Mouse (Mus musculus) urinary bladder, adult 2 months (tissue): ENCODE data around the gene Tgm2. TPM values are rescaled to one million over a fixed set of nuclear protein-coding genes. Genes with fewer than 3 reads are reported as not detected.

Experiments used
- DNase-seq: peaks from one replicate; pipeline ENCODE4 v3.0.0; 2022; ENCODE audit warnings: low spot score
- polyA plus RNA-seq: library from polyadenylated mRNA; depleted of rRNA; stranded (reverse); fragments of >200 nt; gene quantifications from 2 replicates; pipeline ENCODE4 v1.2.3, GENCODE M21; 2012

Gene Tgm2
- polyA plus RNA-seq, 1 experiment = 218 TPM

GRCm38 (mm10) chr2:158167496-158168205 is 21.4 kb upstream of the Tgm2 start:
- DNase-seq = no peak

- no peak for DNase-seq
These were observed 20.4 kb upstream of the Tgm2 start for GRCm38 (mm10) chr2:158166628-158167027.

GRCm38 (mm10) chr2:158165776-158166175 is 19.5 kb upstream of the Tgm2 start:
- DNase-seq = no peak

- DNase-seq = no peak
These were observed 16.8 kb upstream of the Tgm2 start for GRCm38 (mm10) chr2:158163034-158163433.

- DNase-seq = no peak
These were observed 15.5 kb upstream of the Tgm2 start for GRCm38 (mm10) chr2:158161761-158162160.

- no peak for DNase-seq
These were observed 13.4 kb upstream of the Tgm2 start for GRCm38 (mm10) chr2:158159376-158160235.

GRCm38 (mm10) chr2:158157654-158158053 is 11.4 kb upstream of the Tgm2 start:
- DNase-seq = no peak

GRCm38 (mm10) chr2:158156487-158156886 is 10.3 kb upstream of the Tgm2 start:
- DNase-seq = no peak

GRCm38 (mm10) chr2:158155615-158156014 is 9.4 kb upstream of the Tgm2 start:
- DNase-seq = no peak

- DNase-seq = no peak
These were observed 8.9 kb upstream of the Tgm2 start for GRCm38 (mm10) chr2:158155101-158155500.

GRCm38 (mm10) chr2:158154641-158155040 is 8.4 kb upstream of the Tgm2 start:
- DNase-seq = no peak

GRCm38 (mm10) chr2:158153728-158154343 is 7.6 kb upstream of the Tgm2 start:
- no peak for DNase-seq

GRCm38 (mm10) chr2:158152685-158153309 is 6.6 kb upstream of the Tgm2 start:
- DNase-seq = no peak

- DNase-seq = no peak
These were observed 4.8 kb upstream of the Tgm2 start for GRCm38 (mm10) chr2:158151077-158151476.

- DNase-seq = no peak
These were observed 735 bp upstream of the Tgm2 start for GRCm38 (mm10) chr2:158146971-158147370.

GRCm38 (mm10) chr2:158145528-158146065 is 639 bp downstream of the Tgm2 start:
- no peak for DNase-seq

GRCm38 (mm10) chr2:158144750-158145527 is 1.3 kb downstream of the Tgm2 start:
- DNase-seq = no peak

- DNase-seq = no peak
These were observed 2.0 kb downstream of the Tgm2 start for GRCm38 (mm10) chr2:158144263-158144662.

GRCm38 (mm10) chr2:158143816-158144215 is 2.4 kb downstream of the Tgm2 start:
- DNase-seq = no peak

- DNase-seq = no peak
These were observed 3.3 kb downstream of the Tgm2 start for GRCm38 (mm10) chr2:158142981-158143380.
